Mouse (Mus musculus): ENCODE results near the gene Sec1. TPM values are rescaled to one million over a fixed set of nuclear protein-coding genes. Genes with fewer than 3 reads are reported as not detected.

Sec1 gene
- polyA plus RNA-seq, 1 experiment from 2014 or later = 0.47 TPM

DNA sequence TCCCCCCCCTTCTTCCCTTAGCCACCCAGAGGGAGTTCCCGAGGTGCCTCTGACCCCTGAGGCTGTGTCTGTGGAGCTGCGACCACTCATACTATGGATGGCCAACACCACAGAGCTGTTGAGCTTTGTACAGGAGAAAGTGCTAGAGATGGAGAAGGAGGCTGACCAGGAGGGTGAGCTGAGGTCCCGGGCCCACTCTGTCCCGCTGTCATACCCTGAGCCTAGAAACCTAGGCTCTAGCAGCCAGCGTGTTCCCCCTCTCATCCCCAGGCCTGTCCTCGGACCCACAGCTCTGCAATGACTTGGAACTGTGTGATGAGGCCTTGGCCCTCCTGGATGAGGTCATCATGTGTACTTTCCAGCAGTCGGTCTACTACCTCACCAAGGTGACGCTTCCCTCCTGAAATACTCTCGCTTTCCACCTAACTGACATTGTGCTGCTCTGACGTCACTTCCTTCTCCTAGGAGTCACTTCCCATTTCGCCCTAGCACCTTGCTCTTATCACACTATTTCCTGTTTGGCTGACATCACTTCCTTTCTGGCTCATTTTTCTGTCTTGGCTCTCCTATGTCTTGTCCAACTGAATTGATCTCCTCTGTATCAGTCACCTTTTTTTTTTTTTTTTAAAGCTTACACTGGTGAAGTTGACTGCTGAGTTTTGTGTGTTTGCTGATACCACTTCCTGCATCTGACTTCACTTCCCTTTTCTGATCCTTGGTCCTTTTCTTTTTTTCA is 59.1 kb downstream of the Sec1 start:
- ATAC-seq (ENCODE audit: low FRiP score) = no peak
- no peak overlapping the region for H3K4me2 ChIP-seq
- 92% methylated on average over 11 of the region's 11 CpGs for WGBS

DNA sequence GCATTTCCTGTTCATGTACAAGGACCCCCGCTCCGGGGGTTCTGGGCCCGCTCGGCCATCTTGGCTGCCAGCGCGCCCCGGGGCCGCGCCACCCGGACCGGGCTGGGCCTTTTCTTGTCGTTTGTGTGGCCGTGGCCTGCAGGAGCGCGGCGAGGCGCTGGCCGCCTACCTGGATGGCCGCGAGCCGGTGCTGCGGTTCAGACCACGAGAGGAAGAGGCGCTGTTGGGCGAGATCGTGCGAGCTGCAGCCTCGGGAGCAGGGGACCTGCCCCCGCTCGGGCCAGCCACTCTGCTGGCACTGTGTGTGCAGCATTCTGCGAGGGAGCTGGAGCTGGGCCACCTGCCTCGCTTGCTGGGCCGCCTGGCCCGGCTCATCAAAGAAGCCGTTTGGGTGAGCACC is 61.7 kb downstream of the Sec1 start:
- Histone ChIP-seq H3K4me2 (peak overlapping the region; percentile 51), H3K9ac (replicated peaks) (peak overlapping the region; percentile 15; the same call in 1 of the 2 replicates), H3K27me3 (replicated peaks) (0 out of 2 replicates have a peak, but pooled peaks cover 16% of the 10 kb centered on the region), H3K4me1 (peaks cover 20% of the 10 kb centered on the region), H3K9me3 (replicated peaks) (no peaks in the 10 kb centered on the region), H3K36me3 (peaks cover 12% of the 10 kb centered on the region; the same call in 1 of the 2 replicates), H3K4me3 (replicated peaks) (peak overlapping the region; percentile 19; the same call in 1 of the 2 replicates), H3K27ac (replicated peaks) (no peak overlapping the region)
- 18% methylated on average over 35 of the region's 35 CpGs for WGBS
- ATAC-seq (ENCODE audit: low FRiP score) = no peak

More for the DNA sequence above, 59.1 kb downstream of the Sec1 start:
- H3K27ac ChIP-seq (replicated peaks) = no peak overlapping the region
- no peaks in the 10 kb centered on the region for H3K9me3 ChIP-seq (replicated peaks)
- H3K9ac ChIP-seq (replicated peaks) = no peak overlapping the region
- H3K27me3 ChIP-seq (replicated peaks) = 0 out of 2 replicates have a peak, but pooled peaks cover 16% of the 10 kb centered on the region
- peaks cover 12% of the 10 kb centered on the region; the same call in 1 of the 2 replicates for H3K36me3 ChIP-seq
- no peak overlapping the region for H3K4me3 ChIP-seq (replicated peaks)
- H3K4me1 ChIP-seq = peaks cover 20% of the 10 kb centered on the region

DNA sequence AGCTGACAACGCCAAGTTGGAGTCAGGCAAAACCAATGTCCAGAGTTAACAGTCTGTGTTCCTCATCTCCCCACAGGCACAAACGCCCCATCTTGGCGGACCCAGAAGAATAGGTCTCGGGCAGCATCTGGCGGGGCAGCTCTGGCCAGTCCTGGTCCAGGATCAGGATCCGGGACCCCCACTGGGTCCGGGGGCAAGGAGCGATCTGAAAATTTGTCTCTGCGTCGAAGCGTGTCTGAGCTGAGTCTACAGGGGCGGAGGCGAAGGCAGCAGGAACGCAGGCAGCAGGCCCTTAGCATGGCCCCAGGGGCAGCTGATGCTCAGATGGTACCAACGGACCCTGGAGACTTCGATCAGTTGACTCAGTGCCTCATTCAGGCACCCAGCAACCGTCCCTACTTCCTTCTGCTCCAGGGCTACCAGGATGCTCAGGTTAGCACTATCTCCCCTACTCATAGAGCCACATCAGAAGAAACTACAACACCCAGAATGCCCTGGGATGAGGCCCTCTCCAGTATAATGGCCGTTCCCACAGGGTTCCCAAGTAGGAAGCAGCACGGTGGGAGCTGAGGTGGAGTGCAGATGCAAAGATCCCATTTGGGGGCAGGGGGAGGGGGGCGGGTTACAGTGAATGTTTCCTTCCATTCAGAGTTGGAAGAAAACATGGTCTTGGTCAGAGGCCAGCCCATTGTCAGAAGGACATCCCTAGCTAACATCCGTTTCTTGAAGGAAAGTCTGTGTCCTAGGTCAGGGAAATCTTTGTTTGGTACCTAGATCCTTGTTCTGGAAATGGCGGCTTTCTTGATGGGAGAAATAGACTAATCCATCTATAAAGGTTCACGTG is 63.9 kb downstream of the Sec1 start:
- Histone ChIP-seq H3K27ac (replicated peaks) (no peak overlapping the region), H3K4me3 (replicated peaks) (no peak overlapping the region), H3K27me3 (replicated peaks) (0 out of 2 replicates have a peak, but pooled peaks cover 16% of the 10 kb centered on the region), H3K9ac (replicated peaks) (no peak overlapping the region), H3K36me3 (no peaks in the 10 kb centered on the region), H3K4me1 (peaks cover 24% of the 10 kb centered on the region), H3K4me2 (no peak overlapping the region), H3K9me3 (replicated peaks) (no peaks in the 10 kb centered on the region)
- no peak for ATAC-seq (ENCODE audit: low FRiP score)
- WGBS = 76% methylated on average over 23 of the region's 23 CpGs

DNA sequence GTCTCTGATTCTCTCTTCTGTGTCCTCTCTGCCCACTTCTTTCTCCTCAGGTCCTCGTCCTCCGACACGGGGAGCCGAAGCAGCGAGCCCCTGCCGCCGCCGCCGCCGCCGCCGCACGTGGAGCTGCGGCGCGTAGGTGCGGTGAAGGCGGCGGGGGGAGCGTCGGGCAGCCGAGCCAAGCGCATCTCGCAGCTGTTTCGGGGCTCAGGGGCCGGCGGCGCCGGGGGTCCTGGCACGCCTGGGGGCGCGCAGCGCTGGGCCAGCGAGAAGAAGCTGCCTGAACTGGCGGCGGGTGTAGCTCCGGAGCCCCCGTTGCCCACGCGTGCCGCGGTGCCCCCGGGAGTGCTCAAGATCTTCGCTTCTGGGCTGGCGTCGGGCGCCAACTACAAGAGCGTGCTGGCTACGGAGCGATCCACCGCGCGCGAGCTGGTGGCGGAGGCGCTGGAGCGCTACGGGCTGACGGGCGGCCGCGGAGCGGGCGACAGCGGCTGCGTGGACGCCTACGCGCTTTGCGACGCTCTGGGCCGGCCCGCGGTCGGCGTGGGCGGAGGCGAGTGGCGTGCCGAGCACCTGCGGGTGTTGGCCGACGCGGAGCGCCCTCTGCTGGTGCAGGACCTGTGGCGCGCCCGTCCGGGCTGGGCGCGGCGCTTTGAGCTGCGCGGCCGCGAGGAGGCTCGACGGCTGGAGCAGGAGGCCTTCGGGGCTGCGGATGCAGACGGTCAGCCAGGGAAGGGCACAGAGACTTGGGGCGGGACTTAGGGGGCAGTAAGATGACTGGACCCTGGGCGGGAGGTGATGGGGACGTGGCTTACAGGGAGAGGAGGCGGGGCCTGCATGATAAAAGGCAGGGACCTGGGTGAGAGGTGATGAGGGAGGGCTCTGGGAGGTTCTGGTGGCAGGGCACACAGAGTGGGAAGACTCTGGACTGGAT is 65.6 kb downstream of the Sec1 start:
- Histone ChIP-seq H3K4me2 (peak overlapping the region; percentile 88), H3K4me1 (peaks cover 24% of the 10 kb centered on the region), H3K27me3 (replicated peaks) (0 out of 2 replicates have a peak, but pooled peaks cover 16% of the 10 kb centered on the region), H3K9me3 (replicated peaks) (no peaks in the 10 kb centered on the region), H3K27ac (replicated peaks) (peak overlapping the region; percentile 94), H3K36me3 (no peaks in the 10 kb centered on the region), H3K4me3 (replicated peaks) (peak overlapping the region; percentile 56), H3K9ac (replicated peaks) (peak overlapping the region; percentile 66)
- ATAC-seq (ENCODE audit: low FRiP score) = peak; percentile 90
- WGBS = 2% methylated on average over 104 of the region's 105 CpGs

Other genes starting within 250 kb of the Sec1 start
- gene Ftl1, start 234.5 kb downstream of the Sec1 start, polyA plus RNA-seq (2015; fragmentation: Nextera tagmentation; extraction: Ambion mirVana) = 4,883 and 5,335 TPM in 2 replicates
- 224 and 236 TPM in 2 replicates for gene Bax, start 227.5 kb downstream of the Sec1 start, polyA plus RNA-seq (2015; fragmentation: Nextera tagmentation; extraction: Ambion mirVana)
- 0.15 and 0.59 TPM in 2 replicates for gene Tulp2, start 212.5 kb downstream of the Sec1 start, polyA plus RNA-seq (2015; fragmentation: Nextera tagmentation; extraction: Ambion mirVana)
- gene Gm45808, start 207.6 kb downstream of the Sec1 start, polyA plus RNA-seq (2015; fragmentation: Nextera tagmentation; extraction: Ambion mirVana) = not detected in 2 replicates
- gene Dhdh, start 205.6 kb downstream of the Sec1 start, polyA plus RNA-seq (2015; fragmentation: Nextera tagmentation; extraction: Ambion mirVana) = 4.2 and 4.8 TPM in 2 replicates
- gene Nucb1, start 184.0 kb downstream of the Sec1 start, polyA plus RNA-seq (2015; fragmentation: Nextera tagmentation; extraction: Ambion mirVana) = 140 and 158 TPM in 2 replicates
- 17.8 and 18.4 TPM in 2 replicates for gene Ppp1r15a, start 168.1 kb downstream of the Sec1 start, polyA plus RNA-seq (2015; fragmentation: Nextera tagmentation; extraction: Ambion mirVana)
- 4.3 and 4.7 TPM in 2 replicates for gene Plekha4, start 168.1 kb downstream of the Sec1 start, polyA plus RNA-seq (2015; fragmentation: Nextera tagmentation; extraction: Ambion mirVana)
- gene Hsd17b14, start 139.5 kb downstream of the Sec1 start, polyA plus RNA-seq (2015; fragmentation: Nextera tagmentation; extraction: Ambion mirVana) = 0.93 TPM in 1 of 2 replicates, not detected in the other
- 25.4 and 31.9 TPM in 2 replicates for gene Bcat2, start 124.2 kb downstream of the Sec1 start, polyA plus RNA-seq (2015; fragmentation: Nextera tagmentation; extraction: Ambion mirVana)
- gene Fgf21, start 78.9 kb downstream of the Sec1 start, polyA plus RNA-seq (2015; fragmentation: Nextera tagmentation; extraction: Ambion mirVana) = 0.17 and 2.3 TPM in 2 replicates
- gene Fut1, start 77.1 kb downstream of the Sec1 start, polyA plus RNA-seq (2015; fragmentation: Nextera tagmentation; extraction: Ambion mirVana) = 0.69 TPM in 1 of 2 replicates, not detected in the other
- 0.14 TPM in 1 of 2 replicates, not detected in the other for gene Izumo1, start 72.6 kb downstream of the Sec1 start, polyA plus RNA-seq (2015; fragmentation: Nextera tagmentation; extraction: Ambion mirVana)
- gene Rasip1, start 66.9 kb downstream of the Sec1 start, polyA plus RNA-seq (2015; fragmentation: Nextera tagmentation; extraction: Ambion mirVana) = 15.4 and 17.6 TPM in 2 replicates
- gene Mamstr, start 54.4 kb downstream of the Sec1 start, polyA plus RNA-seq (2015; fragmentation: Nextera tagmentation; extraction: Ambion mirVana) = 4.5 and 5.6 TPM in 2 replicates
- 0.36 and 2.5 TPM in 2 replicates for gene Fut2, start 28.0 kb downstream of the Sec1 start, polyA plus RNA-seq (2015; fragmentation: Nextera tagmentation; extraction: Ambion mirVana)
- gene Ntn5, start 10.4 kb downstream of the Sec1 start, polyA plus RNA-seq (2015; fragmentation: Nextera tagmentation; extraction: Ambion mirVana) = 1.7 and 1.9 TPM in 2 replicates
- gene Car11, start 5.4 kb upstream of the Sec1 start, polyA plus RNA-seq (2015; fragmentation: Nextera tagmentation; extraction: Ambion mirVana) = 57.0 and 71.4 TPM in 2 replicates
- 3.3 and 3.9 TPM in 2 replicates for gene Dbp, start 10.7 kb upstream of the Sec1 start, polyA plus RNA-seq (2015; fragmentation: Nextera tagmentation; extraction: Ambion mirVana)
- gene Rpl18, start 21.1 kb upstream of the Sec1 start, polyA plus RNA-seq (2015; fragmentation: Nextera tagmentation; extraction: Ambion mirVana) = 573 and 682 TPM in 2 replicates
- gene Sphk2, start 23.6 kb upstream of the Sec1 start, polyA plus RNA-seq (2015; fragmentation: Nextera tagmentation; extraction: Ambion mirVana) = 23.0 and 25.7 TPM in 2 replicates
- 0.50 and 1.5 TPM in 2 replicates for gene Fam83e, start 26.8 kb upstream of the Sec1 start, polyA plus RNA-seq (2015; fragmentation: Nextera tagmentation; extraction: Ambion mirVana)
- gene Spaca4, start 31.4 kb upstream of the Sec1 start, polyA plus RNA-seq (2015; fragmentation: Nextera tagmentation; extraction: Ambion mirVana) = not detected in 2 replicates
- gene Lmtk3, start 89.3 kb upstream of the Sec1 start, polyA plus RNA-seq (2015; fragmentation: Nextera tagmentation; extraction: Ambion mirVana) = 19.3 and 26.0 TPM in 2 replicates
- 7.1 and 8.6 TPM in 2 replicates for gene Sult2b1, start 90.3 kb upstream of the Sec1 start, polyA plus RNA-seq (2015; fragmentation: Nextera tagmentation; extraction: Ambion mirVana)
- 211 and 253 TPM in 2 replicates for gene Cyth2, start 120.2 kb upstream of the Sec1 start, polyA plus RNA-seq (2015; fragmentation: Nextera tagmentation; extraction: Ambion mirVana)
- 1.4 and 1.7 TPM in 2 replicates for gene Kcnj14, start 130.4 kb upstream of the Sec1 start, polyA plus RNA-seq (2015; fragmentation: Nextera tagmentation; extraction: Ambion mirVana)
- gene Grwd1, start 136.5 kb upstream of the Sec1 start, polyA plus RNA-seq (2015; fragmentation: Nextera tagmentation; extraction: Ambion mirVana) = 40.7 and 48.9 TPM in 2 replicates
- 55.7 and 65.9 TPM in 2 replicates for gene Kdelr1, start 178.4 kb upstream of the Sec1 start, polyA plus RNA-seq (2015; fragmentation: Nextera tagmentation; extraction: Ambion mirVana)
- gene Grin2d, start 184.0 kb upstream of the Sec1 start, polyA plus RNA-seq (2015; fragmentation: Nextera tagmentation; extraction: Ambion mirVana) = 3.2 and 4.2 TPM in 2 replicates
- 0.37 and 0.52 TPM in 2 replicates for gene Syngr4, start 202.3 kb upstream of the Sec1 start, polyA plus RNA-seq (2015; fragmentation: Nextera tagmentation; extraction: Ambion mirVana)
- 7.5 and 7.8 TPM in 2 replicates for gene Tmem143, start 202.5 kb upstream of the Sec1 start, polyA plus RNA-seq (2015; fragmentation: Nextera tagmentation; extraction: Ambion mirVana)
- gene Emp3, start 227.0 kb upstream of the Sec1 start, polyA plus RNA-seq (2015; fragmentation: Nextera tagmentation; extraction: Ambion mirVana) = 48.2 and 70.1 TPM in 2 replicates
- gene Ccdc114, start 229.7 kb upstream of the Sec1 start, polyA plus RNA-seq (2015; fragmentation: Nextera tagmentation; extraction: Ambion mirVana) = 5.9 and 6.2 TPM in 2 replicates